Mouse (Mus musculus) heart, postnatal 14 days (tissue): Measurements from ENCODE around the gene Cops7b. TPM values are rescaled to one million over a fixed set of nuclear protein-coding genes. Genes with fewer than 3 reads are reported as not detected.
A peak's percentile ranks its signal among the peaks of the same experiment; 100 is the strongest.

Experiments
- DNase-seq, 2 experiments: peaks; one replicate each; pipeline ENCODE4 v3.0.0; 2021 to 2022
- intact Hi-C: fragments of 180-260 bp; cut with DNase I; formaldehyde crosslinking; loops from one replicate; pipeline ENCODE4 v1.15.1; 2025
- total RNA-seq, 2 experiments: library from RNA; stranded (reverse); gene quantifications; 2 replicates each; pipeline ENCODE4 v1.2.3; 2021

Gene Cops7b
- total RNA-seq, 2 experiments from 2014 or later, result 10.8 to 11.5 TPM

GRCm38 (mm10) chr1:86594539-86594938, 11.8 kb downstream of the Cops7b start:
- no peak for DNase-seq
- intact Hi-C loops, result no loop called here

DNA sequence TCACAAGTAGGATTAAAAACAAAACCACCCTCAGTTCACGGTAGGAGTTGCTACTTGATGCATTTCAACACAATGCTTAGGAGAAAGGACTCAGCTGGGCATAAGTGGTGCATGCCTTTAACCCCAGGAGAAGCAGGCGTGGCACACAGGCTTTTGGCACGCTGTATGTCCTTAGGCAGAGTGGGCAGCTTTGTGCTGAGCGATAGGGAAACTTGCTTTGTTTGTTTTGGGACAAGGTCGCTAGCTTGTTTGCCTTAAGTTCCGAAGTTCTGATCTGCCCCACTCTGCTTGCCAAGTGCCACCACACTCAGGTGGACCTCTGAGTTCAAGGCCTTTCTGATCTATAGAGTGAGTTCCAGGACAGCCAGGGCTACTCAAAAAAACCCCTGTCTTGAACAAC, 12.6 kb downstream of the Cops7b start:
- intact Hi-C loops, result no loop called here
- DNase-seq, result no peak

GRCm38 (mm10) chr1:86596512-86596911, 13.8 kb downstream of the Cops7b start:
- no peak for DNase-seq
- intact Hi-C loops, result no loop called here

DNA sequence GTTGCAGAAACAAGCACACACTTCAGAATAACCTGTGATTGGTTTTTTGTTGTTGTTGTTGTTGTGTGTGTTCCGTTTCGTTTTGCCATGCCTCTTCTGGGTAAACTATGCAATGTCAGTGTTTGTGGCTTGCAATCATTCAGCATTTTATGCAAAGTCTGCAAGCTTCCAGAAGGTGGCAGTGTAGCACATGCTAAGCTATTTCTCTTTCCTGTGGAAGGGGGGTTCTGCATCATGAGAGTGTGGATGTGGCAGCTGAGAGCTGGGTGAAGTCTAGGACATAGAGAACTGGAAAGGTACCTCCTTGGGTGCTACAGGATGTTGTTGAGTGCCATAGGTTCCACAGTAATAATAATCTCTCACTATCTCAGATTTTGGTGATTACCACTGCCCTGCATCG, 15.8 kb downstream of the Cops7b start:
- intact Hi-C loops, result no loop called here
- DNase-seq, result peak in 1 of 2 experiments; percentile 21

DNA sequence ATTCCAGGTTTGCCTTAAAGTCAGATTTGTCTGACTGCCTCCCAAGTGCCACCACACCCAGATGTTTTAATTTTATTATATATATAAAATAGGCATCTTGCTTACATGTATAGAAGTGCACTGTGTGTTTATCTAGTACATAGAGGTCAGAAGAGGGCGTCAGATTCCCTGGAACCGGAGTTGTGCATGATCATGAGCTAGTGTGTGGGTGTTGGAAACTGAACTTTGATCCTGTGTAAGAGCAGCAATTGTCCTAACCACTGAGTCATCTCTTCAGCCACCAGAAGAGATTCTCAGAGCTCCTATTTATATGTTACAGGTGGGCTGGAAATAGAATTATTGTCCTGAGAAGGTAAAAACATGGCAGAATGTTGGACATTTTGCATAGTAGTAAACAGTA, 17.4 kb downstream of the Cops7b start:
- DNase-seq, result no peak
- intact Hi-C loops, result no loop called here

- intact Hi-C loops, result no loop called here
- no peak for DNase-seq
Observed at GRCm38 (mm10) chr1:86610954-86611353, 28.2 kb downstream of the Cops7b start.

- no peak for DNase-seq
- intact Hi-C loops, result no loop called here
Observed at GRCm38 (mm10) chr1:86612081-86612480, 29.4 kb downstream of the Cops7b start.

DNA sequence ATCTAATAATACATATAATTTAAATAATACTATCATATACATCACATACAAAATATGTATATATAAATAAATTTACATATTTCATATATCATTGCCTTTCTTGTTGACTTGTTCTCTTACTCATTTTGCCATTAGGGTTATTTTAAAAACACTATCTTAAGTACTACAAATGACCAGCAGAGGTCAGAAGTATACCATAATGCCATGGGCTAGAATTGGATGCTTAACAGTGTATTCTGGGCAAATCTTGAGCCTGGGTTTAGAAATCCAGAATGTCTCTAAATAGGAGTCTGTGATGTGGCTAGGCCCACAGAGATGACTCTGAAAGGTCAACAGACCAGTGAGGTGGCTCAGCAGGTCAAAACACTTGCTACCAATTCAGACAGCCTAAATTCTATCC, 31.6 kb downstream of the Cops7b start:
- intact Hi-C loops, result no loop called here

DNA sequence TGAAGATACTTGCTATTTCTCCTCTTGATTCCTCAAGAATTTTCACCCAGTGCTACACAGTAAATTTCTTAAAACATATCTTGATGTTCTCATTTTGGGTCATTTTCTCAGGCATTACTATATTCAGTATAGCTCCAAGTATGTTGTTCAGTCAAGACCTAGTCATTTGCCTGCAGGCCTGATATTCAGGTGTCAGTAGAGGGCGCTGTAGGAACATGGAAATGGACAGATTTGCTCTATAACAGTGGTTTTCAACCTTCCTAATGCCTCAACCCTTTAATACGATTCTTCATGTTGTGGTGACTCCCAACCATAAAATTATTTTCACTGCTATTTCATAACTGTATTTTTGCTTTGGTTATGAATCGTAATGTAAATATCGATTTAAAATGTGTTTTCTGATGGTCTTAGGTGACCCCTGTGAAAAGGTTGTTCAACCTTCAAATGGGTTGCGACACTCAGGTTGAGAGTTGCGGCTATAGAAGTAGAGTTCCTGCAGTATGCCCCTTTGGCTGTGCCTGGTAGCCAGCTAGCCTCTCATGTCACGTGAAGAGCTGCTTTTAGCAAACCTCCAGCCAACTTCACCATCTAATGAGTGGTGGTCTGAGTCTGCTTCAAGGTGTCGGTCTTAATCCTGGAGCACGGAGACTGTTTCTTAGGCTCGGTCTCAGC, 35.9 kb downstream of the Cops7b start:
- intact Hi-C loops, result loop anchor here (1.0 to 5.0 kb wide), 2 partner anchors 424 to 569 kb away; no protein-coding TSS in a partner anchor
- DNase-seq, result peak; percentile 44 to 78

More for the DNA sequence above, 31.6 kb downstream of the Cops7b start:
- no peak for DNase-seq

GRCm38 (mm10) chr1:86622296-86622695, 39.6 kb downstream of the Cops7b start:
- intact Hi-C loops, result no loop called here
- no peak for DNase-seq

DNA sequence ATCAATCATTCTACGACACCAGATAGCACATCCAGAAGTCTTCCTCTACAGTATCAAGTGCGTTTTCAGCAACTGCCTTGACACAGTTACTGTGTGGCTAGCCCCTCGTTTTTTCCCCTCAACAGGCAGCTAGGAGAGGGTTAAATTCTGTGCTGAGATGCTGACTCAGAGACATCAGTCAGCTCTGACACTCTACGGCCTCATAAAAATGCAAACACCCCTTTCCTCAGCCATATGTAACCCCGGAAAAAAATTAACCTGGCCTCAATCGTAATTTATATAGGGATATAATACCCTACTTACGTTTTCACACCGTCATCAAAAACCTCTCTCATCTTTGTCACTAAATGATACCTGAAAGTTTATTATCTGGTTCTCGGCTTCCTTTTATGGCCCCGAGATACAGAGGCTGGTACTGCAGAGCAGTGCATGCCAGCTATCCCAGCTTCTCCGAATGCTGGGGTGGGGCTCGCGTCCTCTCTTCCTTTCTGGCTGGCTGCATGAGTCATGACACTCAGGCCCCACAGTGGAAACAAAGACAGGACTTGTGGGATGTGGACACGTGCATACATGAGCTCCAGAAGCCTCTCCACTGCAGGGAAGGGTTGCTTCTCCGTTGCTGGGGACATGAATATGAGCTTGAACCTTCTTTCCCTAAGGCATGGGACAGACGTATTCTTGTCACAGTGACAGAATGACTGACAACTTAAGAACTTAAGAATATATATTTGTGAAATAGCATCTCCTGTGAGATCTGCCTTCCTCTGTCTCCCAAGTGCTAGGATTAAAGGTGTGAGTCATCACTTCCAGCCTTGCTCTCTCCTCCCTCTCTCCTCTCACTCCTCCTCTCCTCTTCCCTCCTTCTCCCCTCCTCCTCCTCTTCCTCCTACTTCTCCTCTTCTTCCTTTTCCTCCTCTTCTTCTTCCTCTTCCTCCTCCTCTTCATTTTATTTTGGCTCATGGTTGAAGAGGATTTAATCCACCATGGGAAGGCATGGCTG, 40.6 kb downstream of the Cops7b start:
- intact Hi-C loops, result no loop called here
- DNase-seq, result no peak

- DNase-seq, result no peak
- intact Hi-C loops, result no loop called here
Observed at GRCm38 (mm10) chr1:86628270-86628669, 45.6 kb downstream of the Cops7b start.

DNA sequence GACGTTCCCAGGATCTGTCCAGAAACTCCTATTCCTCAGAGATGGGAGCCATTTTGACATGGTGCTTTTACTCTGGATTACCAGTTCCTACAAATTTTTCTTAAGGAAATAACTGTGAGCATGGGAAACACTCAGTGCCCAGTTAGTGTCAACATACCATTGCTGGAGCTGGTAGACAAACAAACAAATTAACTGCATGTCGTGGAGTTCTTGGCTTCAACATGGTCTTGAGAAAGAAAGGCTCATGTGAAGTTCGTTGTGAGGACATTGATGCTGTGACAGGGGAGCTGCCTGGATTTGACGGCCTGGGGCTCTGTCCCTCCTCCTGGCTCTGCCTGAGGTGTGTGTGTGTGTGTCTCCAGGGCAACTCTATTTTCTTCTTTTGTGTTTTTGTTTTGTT, 47.2 kb downstream of the Cops7b start:
- intact Hi-C loops, result no loop called here
- DNase-seq, result no peak

- intact Hi-C loops, result no loop called here
- no peak for DNase-seq
Observed at GRCm38 (mm10) chr1:86630527-86630926, 47.8 kb downstream of the Cops7b start.

DNA sequence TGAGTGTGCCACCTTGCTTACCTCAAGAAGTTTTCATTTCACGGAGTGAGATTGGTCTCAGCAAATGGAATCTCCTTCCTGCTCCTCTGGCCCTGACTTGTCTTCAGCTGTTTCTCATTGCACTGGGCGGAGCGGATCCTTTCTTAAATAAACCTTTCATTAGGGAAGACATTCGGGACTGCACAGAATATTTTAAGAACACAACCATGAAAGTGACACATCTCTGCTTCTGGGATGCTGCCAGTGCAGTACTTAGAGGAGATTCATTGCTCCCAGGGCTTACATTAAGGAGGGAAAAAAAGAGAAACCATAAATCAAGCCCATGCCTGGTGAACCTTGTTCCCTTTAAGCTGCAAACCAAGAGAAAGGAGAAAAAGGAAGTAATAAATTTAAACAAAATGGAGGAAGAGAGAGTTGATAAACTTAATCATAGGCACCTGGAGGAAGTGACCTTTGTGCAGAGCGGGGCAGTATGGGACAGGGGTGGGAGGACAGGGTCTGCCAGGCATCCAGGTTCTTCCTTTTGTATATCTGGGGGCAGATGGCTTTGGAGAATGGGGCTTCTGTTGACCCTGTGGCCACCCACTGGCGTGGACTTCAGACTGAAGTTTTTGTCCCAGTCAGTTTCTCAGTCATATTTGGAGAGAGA, 50.2 kb downstream of the Cops7b start:
- no peak for DNase-seq
- intact Hi-C loops, result no loop called here

DNA sequence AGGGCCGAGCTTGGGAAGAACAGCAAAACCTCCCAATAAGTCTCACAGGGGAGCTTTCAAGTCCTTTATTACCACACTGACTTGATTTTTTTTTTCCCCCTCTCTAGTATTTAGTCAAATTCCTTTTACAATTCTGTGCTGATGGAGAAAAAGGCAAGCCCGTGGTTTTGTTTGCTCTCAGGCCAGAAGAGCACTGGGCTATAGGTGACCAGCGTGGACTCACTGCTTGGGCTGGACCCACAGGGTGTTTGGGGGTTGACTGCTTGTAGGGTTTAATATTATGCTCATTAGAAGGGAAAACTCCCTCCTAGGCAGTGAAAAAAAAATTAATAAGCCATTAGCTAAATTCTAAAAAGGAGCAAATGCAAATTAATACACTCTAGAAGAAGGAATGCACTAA, 50.7 kb downstream of the Cops7b start:
- intact Hi-C loops, result no loop called here
- no peak for DNase-seq

- intact Hi-C loops, result no loop called here
Observed at GRCm38 (mm10) chr1:86633840-86634750, 51.4 kb downstream of the Cops7b start.

DNA sequence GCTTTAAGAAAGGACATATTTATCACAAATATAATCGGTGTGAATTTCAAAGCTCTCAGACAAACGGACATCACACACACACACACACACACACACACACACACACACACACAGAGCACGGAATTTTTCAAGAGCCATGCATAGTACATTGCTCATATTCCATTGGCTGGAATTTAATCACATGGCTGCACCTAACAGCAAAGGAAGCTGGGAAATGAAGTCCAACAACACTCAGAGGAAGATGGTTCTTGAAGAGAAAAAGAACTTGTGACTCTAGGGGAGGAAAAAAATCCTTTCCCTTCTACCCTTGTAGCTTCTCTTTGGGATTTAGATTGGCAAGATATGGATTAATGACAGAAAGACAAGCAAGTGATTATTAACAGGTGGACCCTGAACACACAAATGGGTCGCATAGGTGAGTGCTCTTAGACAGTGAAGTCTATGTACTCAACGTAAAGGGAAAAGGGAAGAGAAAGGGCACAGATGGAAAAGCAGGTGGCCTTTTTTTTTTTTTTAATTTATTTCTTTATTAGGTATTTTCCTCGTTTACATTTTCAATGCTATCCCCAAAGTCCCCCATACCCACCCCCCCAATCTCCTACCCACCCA, 52.2 kb downstream of the Cops7b start:
- DNase-seq, result no peak
- intact Hi-C loops, result no loop called here

More at GRCm38 (mm10) chr1:86633840-86634750, 51.4 kb downstream of the Cops7b start:
- no peak for DNase-seq

DNA sequence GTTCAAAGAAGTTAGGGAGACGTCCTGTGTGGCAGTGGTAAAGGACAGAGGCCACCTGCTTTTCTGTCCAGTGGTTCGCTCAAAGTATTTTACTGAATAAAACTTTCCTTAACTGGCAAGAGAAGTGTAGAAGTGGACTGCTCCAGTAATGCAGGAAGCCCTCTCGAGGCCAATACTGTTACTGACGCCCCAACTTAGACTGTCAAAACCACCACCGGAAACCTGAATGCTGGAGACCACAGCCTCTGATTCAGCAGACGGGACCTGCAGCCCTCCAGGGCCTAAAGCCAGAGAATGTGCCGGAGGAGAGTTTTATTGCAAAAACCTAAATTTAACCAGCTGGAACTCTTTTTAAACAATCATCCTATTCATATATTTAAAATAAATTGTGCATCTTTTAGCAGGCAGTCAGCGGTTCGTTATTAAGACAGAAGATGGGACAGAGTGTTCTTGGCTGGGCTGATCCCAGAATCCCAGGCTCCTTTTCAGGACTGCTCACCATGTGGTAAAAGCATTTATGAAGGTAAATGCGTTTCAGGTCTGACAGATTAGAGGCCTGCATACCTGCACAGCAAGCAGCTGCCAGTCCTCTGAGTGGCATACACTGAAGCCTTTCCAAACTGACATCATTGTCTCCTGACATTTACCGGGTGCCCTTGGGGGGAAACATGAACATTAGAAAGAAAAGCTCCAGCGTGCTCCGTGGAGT, 60.6 kb downstream of the Cops7b start:
- intact Hi-C loops, result no loop called here
- no peak for DNase-seq
